Mouse (Mus musculus) cerebellum, adult 2 months (tissue): ENCODE measurements at regions not wholly inside any gene's neighbourhood (a gene's known extent, or its start where the extent isn't known, plus 50 kb on each side); places are given as distances from the start of the nearest gene placed in this dataset.

ENCODE experiments used
- CTCF ChIP-seq: fragments of 200-500 bp; IDR thresholded peaks from 2 replicates; pipeline ENCODE4 v1.5.1; 2011; ENCODE audit warnings: low read depth, mild to moderate bottlenecking, control low read depth, low read length, moderate library complexity, borderline replicate concordance; ENCODE audit not compliant: insufficient read depth
- POLR2A ChIP-seq: fragments of 200-500 bp; IDR thresholded peaks from 2 replicates; pipeline ENCODE4 v1.6.1; 2011; ENCODE audit warnings: low read length, control low read depth, borderline replicate concordance; ENCODE audit not compliant: insufficient read depth

DNA sequence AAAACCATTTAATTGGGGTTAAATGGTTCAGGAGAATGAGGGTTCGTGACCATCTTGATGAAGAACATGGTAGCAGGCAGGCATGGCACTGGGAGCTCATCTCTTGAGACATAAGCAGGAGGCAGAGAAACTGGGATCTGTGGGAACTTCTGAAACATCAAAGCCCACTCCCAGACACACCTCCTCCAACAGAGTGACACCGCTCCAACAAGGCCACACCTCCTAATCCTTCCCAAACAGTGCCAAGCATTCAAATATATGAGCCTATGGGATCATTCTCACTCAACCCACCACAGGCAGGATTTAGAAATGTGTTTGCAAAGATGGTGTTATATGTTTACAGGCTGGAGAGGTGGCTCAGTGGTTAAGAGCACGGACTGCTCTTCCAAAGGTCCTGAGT lies 165.9 kb downstream of the Cand1 start:
- TF ChIP-seq POLR2A, result no peak
- TF ChIP-seq CTCF, result no peak
